Mouse (Mus musculus) kidney, embryonic 14.5 days (tissue): ENCODE measurements around the gene Eif2s3x. TPM values are rescaled to one million over a fixed set of nuclear protein-coding genes. Genes with fewer than 3 reads are reported as not detected.
"Not testable (repeated sequence)": the region's sequence is repeated elsewhere in the genome, so short reads cannot be mapped to it uniquely, and the experiment has no call there.

ENCODE experiments used
- ATAC-seq: fragments of 200-750 bp; cut with Nextera tagmentation; 2 replicates; pipeline ENCODE4 v1.8.0; 2017; ENCODE audit warnings: moderate number of reproducible peaks, mild to moderate bottlenecking, moderate TSS enrichment, moderate library complexity; ENCODE audit not compliant: low FRiP score, low TSS enrichment
- H3K27ac ChIP-seq: fragments of 300-500 bp; sonication (generic); 2 replicates; pipeline ENCODE4 v1.5.1; 2014; ENCODE audit warnings: low read depth, mild to moderate bottlenecking, low read length, moderate library complexity, mixed read lengths
- H3K27me3 ChIP-seq: fragments of 300-500 bp; sonication (generic); 2 replicates; pipeline ENCODE4 v1.6.1; 2014; ENCODE audit warnings: mild to moderate bottlenecking, low read length; ENCODE audit not compliant: control insufficient read depth, insufficient read depth
- H3K36me3 ChIP-seq: fragments of 300-500 bp; sonication (generic); 2 replicates; pipeline ENCODE4 v1.6.1; 2014; ENCODE audit warnings: low read length, mixed read lengths; ENCODE audit not compliant: control insufficient read depth, insufficient read depth
- H3K4me1 ChIP-seq: fragments of 300-500 bp; sonication (generic); 2 replicates; pipeline ENCODE4 v1.6.1; 2014; ENCODE audit warnings: low read length, mixed read lengths; ENCODE audit not compliant: control insufficient read depth, insufficient read depth
- H3K4me2 ChIP-seq: fragments of 300-500 bp; sonication (generic); replicated peaks from 2 replicates; pipeline ENCODE4 v1.6.1; 2014; ENCODE audit warnings: low read depth, mild to moderate bottlenecking, low read length
- H3K4me3 ChIP-seq: fragments of 300-500 bp; sonication (generic); 2 replicates; pipeline ENCODE4 v1.5.1; 2014; ENCODE audit warnings: mild to moderate bottlenecking, low read length
- H3K9ac ChIP-seq: fragments of 300-500 bp; sonication (generic); 2 replicates; pipeline ENCODE4 v1.6.1; 2014; ENCODE audit warnings: low read depth, mild to moderate bottlenecking, low read length, moderate library complexity
- H3K9me3 ChIP-seq: fragments of 300-500 bp; sonication (generic); 2 replicates; pipeline ENCODE4 v1.6.1; 2016; ENCODE audit warnings: low read length; ENCODE audit not compliant: control insufficient read depth
- WGBS: fragments of 180-500 bp; shearing (Covaris S2); extraction: QIAGEN DNeasy Blood & Tissue Kit; methylation state at CpG from one replicate; pipeline ENCODE4 v1.1.7; 2014; 5-methylcytosine and 5-hydroxymethylcytosine counted together
- polyA plus RNA-seq: library from polyadenylated mRNA; unstranded; fragments of >200 nt; fragmentation: Nextera tagmentation; extraction: Ambion mirVana; gene quantifications from 2 replicates; pipeline ENCODE4 v1.2.1, GENCODE M21; 2014

The Eif2s3x gene
- polyA plus RNA-seq, 1 experiment from 2014 or later = 78.6 TPM

- Histone ChIP-seq H3K4me2 (no peak overlapping the region), H3K9ac (no peak overlapping the region), H3K4me3 (no peak overlapping the region), H3K9me3 (no peaks in the 10 kb centered on the region; the same call in 1 of the 2 replicates), H3K27ac (no peak overlapping the region), H3K4me1 (no peaks in the 10 kb centered on the region), H3K36me3 (peaks cover 72% of the 10 kb centered on the region; the same call in 1 of the 2 replicates), H3K27me3 (no peaks in the 10 kb centered on the region)
- ATAC-seq = no peak
- 82% methylated on average over 5 of the region's 5 CpGs for WGBS
Measured at GRCm38 (mm10) chrX:94197789-94198188, 14.9 kb downstream of the Eif2s3x start.

DNA sequence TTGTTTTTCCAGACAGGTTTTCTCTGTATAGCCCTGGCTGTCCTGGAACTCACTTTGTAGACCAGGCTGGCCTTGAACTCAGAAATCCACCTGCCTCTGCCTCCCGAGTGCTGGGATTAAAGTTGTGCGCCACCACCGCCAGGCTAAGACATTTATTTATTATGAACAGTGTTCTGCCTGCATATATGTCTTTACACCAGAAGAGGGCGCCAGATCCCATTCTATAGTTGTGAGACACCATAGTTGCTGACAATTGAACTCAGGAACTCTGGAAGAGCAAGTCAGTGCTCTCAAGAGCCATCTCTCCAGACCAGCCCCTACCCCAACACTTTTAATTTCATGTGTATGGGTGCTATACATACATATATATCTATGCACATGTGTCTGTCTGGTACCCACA is 18.8 kb downstream of the Eif2s3x start:
- not testable (repeated sequence) for H3K4me2 ChIP-seq, H3K9ac ChIP-seq, H3K4me3 ChIP-seq, H3K27me3 ChIP-seq, ATAC-seq, H3K9me3 ChIP-seq, H3K4me1 ChIP-seq, H3K27ac ChIP-seq
- WGBS = 73% methylated on average over 4 of the region's 4 CpGs
- peaks cover 56% of the 10 kb centered on the region for H3K36me3 ChIP-seq

DNA sequence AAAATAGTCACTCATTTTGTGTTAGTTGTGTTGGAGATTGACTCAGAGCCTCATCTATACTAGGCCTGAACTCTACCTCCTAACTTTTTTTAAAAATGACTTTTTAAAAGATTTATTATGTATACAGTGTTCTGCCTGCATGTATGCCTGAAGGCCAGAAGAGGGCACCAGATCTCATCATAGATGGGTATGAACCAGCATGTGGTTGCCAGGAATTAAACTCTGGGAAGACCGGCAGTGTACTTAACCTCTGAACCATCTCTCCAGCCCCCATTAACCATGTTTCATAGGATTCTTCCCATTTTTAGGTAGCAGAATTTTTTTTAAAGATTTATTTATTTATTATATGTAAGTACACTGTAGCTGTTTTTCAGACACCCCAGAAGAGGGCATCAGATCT is 27.5 kb downstream of the Eif2s3x start:
- no peaks in the 10 kb centered on the region; the same call in 1 of the 2 replicates for H3K27me3 ChIP-seq
- H3K9ac ChIP-seq = no peak overlapping the region
- H3K36me3 ChIP-seq = no peaks in the 10 kb centered on the region
- H3K4me1 ChIP-seq = no peaks in the 10 kb centered on the region
- no peak overlapping the region for H3K4me2 ChIP-seq
- H3K9me3 ChIP-seq = no peaks in the 10 kb centered on the region
- ATAC-seq = no peak
- WGBS = 30% methylated on average over 1 of the region's 1 CpGs
- no peak overlapping the region for H3K4me3 ChIP-seq
- H3K27ac ChIP-seq = no peak overlapping the region

GRCm38 (mm10) chrX:94183814-94184213 is 28.8 kb downstream of the Eif2s3x start:
- Histone ChIP-seq H3K36me3 (no peaks in the 10 kb centered on the region), H3K27ac (no peak overlapping the region), H3K9me3 (no peaks in the 10 kb centered on the region), H3K4me2 (no peak overlapping the region), H3K4me3 (no peak overlapping the region), H3K4me1 (no peaks in the 10 kb centered on the region), H3K9ac (no peak overlapping the region), H3K27me3 (no peaks in the 10 kb centered on the region; the same call in 1 of the 2 replicates)
- ATAC-seq = no peak
- 49% methylated on average over 3 of the region's 3 CpGs for WGBS

- Histone ChIP-seq H3K4me3 (peak overlapping the region; percentile 39), H3K9me3 (no peaks in the 10 kb centered on the region), H3K36me3 (no peaks in the 10 kb centered on the region), H3K27me3 (no peaks in the 10 kb centered on the region; the same call in 1 of the 2 replicates), H3K9ac (peak overlapping the region; percentile 51), H3K27ac (peak overlapping the region; percentile 95), H3K4me1 (no peaks in the 10 kb centered on the region), H3K4me2 (peak overlapping the region; percentile 41)
- peak; percentile 99 for ATAC-seq
- WGBS = 1% methylated on average over 55 of the region's 55 CpGs
Measured at GRCm38 (mm10) chrX:94177715-94178340, 34.8 kb downstream of the Eif2s3x start.

DNA sequence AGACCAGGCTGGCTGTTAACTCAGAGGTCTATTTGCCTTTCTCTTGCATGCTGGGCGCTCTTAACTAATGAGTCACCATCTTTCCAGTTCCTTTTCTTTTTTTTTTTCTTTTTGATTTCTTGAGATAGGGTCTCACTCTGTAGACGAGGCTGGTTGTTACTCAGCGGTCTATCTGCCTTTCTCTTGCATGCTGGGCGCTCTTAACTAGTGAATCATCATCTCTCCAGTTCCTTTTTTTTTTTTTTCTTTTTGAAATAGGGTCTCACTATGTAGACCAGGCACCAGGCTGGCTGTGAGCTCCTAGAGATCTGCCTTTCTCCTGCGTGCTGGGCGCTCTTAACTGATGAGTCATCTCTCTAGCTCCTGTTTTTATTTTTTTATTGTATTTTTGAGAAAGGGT is 43.3 kb downstream of the Eif2s3x start:
- WGBS = 81% methylated on average over 6 of the region's 6 CpGs
- H3K4me2 ChIP-seq = no peak overlapping the region
- H3K4me3 ChIP-seq = no peak overlapping the region
- no peak overlapping the region for H3K27ac ChIP-seq
- ATAC-seq = no peak
- H3K9ac ChIP-seq = no peak overlapping the region
- H3K27me3 ChIP-seq = no peaks in the 10 kb centered on the region
- no peaks in the 10 kb centered on the region for H3K4me1 ChIP-seq
- H3K36me3 ChIP-seq = no peaks in the 10 kb centered on the region
- no peaks in the 10 kb centered on the region for H3K9me3 ChIP-seq

DNA sequence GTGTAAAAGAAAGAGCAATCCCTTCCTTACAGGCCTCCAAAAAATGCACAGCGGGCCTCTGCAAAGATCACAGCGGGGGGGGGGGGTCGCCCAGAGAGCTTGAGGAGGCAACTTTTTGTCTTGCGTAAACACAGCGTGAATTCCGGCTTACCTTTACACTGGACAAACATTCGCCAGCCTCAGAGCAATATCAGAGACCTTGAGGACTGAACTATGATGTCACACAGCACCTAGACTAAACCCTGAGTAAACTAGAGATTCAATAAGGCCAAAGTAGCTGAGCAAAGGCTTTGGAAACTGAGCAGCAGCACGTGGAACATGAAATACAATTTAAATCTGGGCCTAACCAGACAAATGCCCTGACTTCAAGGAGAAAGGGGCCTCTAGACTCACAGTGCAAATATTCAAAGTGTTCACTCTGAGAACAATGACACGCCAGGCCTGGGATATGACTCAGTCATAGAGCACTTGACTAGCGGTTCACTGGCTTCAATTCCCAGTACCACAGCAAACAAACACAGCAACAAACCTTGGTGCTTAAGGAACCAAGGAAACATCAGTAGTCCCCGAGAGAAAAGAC is 60.3 kb downstream of the Eif2s3x start:
- H3K4me3 ChIP-seq = no peak overlapping the region
- H3K9me3 ChIP-seq = no peaks in the 10 kb centered on the region
- H3K36me3 ChIP-seq = no peaks in the 10 kb centered on the region
- H3K4me1 ChIP-seq = no peaks in the 10 kb centered on the region
- no peak for ATAC-seq
- no peak overlapping the region for H3K9ac ChIP-seq
- H3K27me3 ChIP-seq = peaks cover 4% of the 10 kb centered on the region; the same call in 1 of the 2 replicates
- H3K27ac ChIP-seq = no peak overlapping the region
- H3K4me2 ChIP-seq = no peak overlapping the region
- 44% methylated on average over 11 of the region's 11 CpGs for WGBS

GRCm38 (mm10) chrX:94150471-94150870 is 62.2 kb downstream of the Eif2s3x start:
- H3K4me1 ChIP-seq = no peaks in the 10 kb centered on the region
- H3K36me3 ChIP-seq = no peaks in the 10 kb centered on the region
- no peak overlapping the region for H3K4me2 ChIP-seq
- peaks cover 8% of the 10 kb centered on the region; the same call in 1 of the 2 replicates for H3K27me3 ChIP-seq
- no peak overlapping the region for H3K27ac ChIP-seq
- H3K4me3 ChIP-seq = no peak overlapping the region
- no peak overlapping the region for H3K9ac ChIP-seq
- WGBS = 84% methylated on average over 19 of the region's 19 CpGs
- no peaks in the 10 kb centered on the region for H3K9me3 ChIP-seq
- ATAC-seq = no peak

- H3K4me2 ChIP-seq = no peak overlapping the region
- no peaks in the 10 kb centered on the region for H3K4me1 ChIP-seq
- H3K27ac ChIP-seq = no peak overlapping the region
- no peak overlapping the region for H3K4me3 ChIP-seq
- 66% methylated on average over 7 of the region's 7 CpGs for WGBS
- no peak overlapping the region for H3K9ac ChIP-seq
- ATAC-seq = no peak
- no peaks in the 10 kb centered on the region for H3K9me3 ChIP-seq
- H3K36me3 ChIP-seq = no peaks in the 10 kb centered on the region
- peaks cover 10% of the 10 kb centered on the region; the same call in 1 of the 2 replicates for H3K27me3 ChIP-seq
Measured at GRCm38 (mm10) chrX:94142004-94142771, 70.5 kb downstream of the Eif2s3x start.
